Comparison of ENCODE assay signal across 11 mouse cellular contexts in the genomic region with DNA sequence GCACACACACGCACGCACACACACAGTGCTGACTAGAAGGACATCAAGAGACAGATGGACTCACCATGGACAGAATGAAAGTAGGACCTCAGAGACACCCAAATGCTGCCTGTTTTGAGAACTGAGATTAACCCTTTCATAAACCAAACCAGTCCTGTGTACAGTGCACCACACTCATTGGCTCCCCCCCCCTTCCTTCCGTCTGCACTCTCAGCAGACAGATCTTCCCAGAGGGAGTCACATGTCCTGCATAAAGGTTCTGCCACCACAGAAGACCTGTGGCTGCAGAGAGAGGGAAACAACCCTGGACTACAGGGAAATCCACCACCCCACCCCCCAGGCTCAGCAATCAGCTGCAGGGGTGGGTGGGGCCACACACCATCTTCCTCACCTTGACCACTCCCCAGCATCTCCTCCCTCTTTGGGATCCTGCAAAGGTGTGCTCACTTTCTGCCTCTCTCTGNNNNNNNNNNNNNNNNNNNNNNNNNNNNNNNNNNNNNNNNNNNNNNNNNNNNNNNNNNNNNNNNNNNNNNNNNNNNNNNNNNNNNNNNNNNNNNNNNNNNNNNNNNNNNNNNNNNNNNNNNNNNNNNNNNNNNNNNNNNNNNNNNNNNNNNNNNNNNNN. TPM values are rescaled to one million over a fixed set of nuclear protein-coding genes. Genes with fewer than 3 reads are reported as not detected.
DNase-seq lines count a peak whose midpoint lies in the region; ATAC-seq and TF ChIP-seq lines count a peak whose summit lies in the region.
"Had no signal": no experiment of that assay in that cellular context is flagged by ENCODE, and none has a peak within 500 bp of the region (broad histone marks: within the 10 kb centered on the region; RNA-seq: fewer than 3 reads in every experiment).

No protein-coding gene starts in this region.

- peak overlapping the region; percentile 96 to 98 for H3K27ac ChIP-seq in heart, embryonic 14.5 days (replicated peaks in 1 of 2; ENCODE audit: control insufficient read depth in 1 of 2, insufficient read depth in 1 of 2, low read depth in 2 of 2, low read length in 2 of 2)
- H3K27ac ChIP-seq in midbrain, embryonic 11.5 days (ENCODE audit: low read depth, low read length): no peak overlapping the region
- H3K27ac ChIP-seq in midbrain, embryonic 15.5 days: no peak overlapping the region
- H3K27ac ChIP-seq in intestine, postnatal 0 days (ENCODE audit: low read depth, low read length): peak overlapping the region; percentile 67; the same call in 1 of the 2 replicates
- H3K27ac ChIP-seq in stomach, postnatal 0 days (replicated peaks): peak overlapping the region; percentile 85; the same call in 1 of the 2 replicates
- H3K27ac ChIP-seq: liver, embryonic 14.5 days had no signal

- no peaks in the 10 kb centered on the region for H3K27me3 ChIP-seq in heart, embryonic 14.5 days (ENCODE audit: control insufficient read depth, insufficient read depth, low read length)
- no peaks in the 10 kb centered on the region for H3K27me3 ChIP-seq in midbrain, embryonic 11.5 days (ENCODE audit: control insufficient read depth, insufficient read depth, low read length)
- H3K27me3 ChIP-seq in midbrain, embryonic 15.5 days (replicated peaks): no peaks in the 10 kb centered on the region
- no peaks in the 10 kb centered on the region for H3K27me3 ChIP-seq in intestine, postnatal 0 days (replicated peaks; ENCODE audit: control insufficient read depth, insufficient read depth, low read length)
- no peaks in the 10 kb centered on the region for H3K27me3 ChIP-seq in stomach, postnatal 0 days (ENCODE audit: control insufficient read depth, insufficient read depth, low read length)
- H3K27me3 ChIP-seq: hindbrain, embryonic 15.5 days had no signal

- peaks cover 68 to 95% of the 10 kb centered on the region in 2 experiments for H3K4me1 ChIP-seq in heart, embryonic 14.5 days (ENCODE audit: control insufficient read depth in 2 of 2, insufficient read depth in 2 of 2, low read length in 2 of 2)
- H3K4me1 ChIP-seq in midbrain, embryonic 11.5 days (ENCODE audit: control insufficient read depth, insufficient read depth, low read length): peaks cover 5% of the 10 kb centered on the region
- peaks cover 8% of the 10 kb centered on the region; the same call in 1 of the 2 replicates for H3K4me1 ChIP-seq in midbrain, embryonic 15.5 days
- H3K4me1 ChIP-seq in intestine, postnatal 0 days (replicated peaks; ENCODE audit: control insufficient read depth, insufficient read depth, low read length): peaks cover 6% of the 10 kb centered on the region; the same call in 1 of the 2 replicates
- peaks cover 15% of the 10 kb centered on the region for H3K4me1 ChIP-seq in stomach, postnatal 0 days (replicated peaks; ENCODE audit: control insufficient read depth, insufficient read depth)

- H3K9me3 ChIP-seq in heart, embryonic 14.5 days (ENCODE audit: control insufficient read depth, low read length): no peaks in the 10 kb centered on the region
- H3K9me3 ChIP-seq in midbrain, embryonic 11.5 days (ENCODE audit: control insufficient read depth, low read length): no peaks in the 10 kb centered on the region
- H3K9me3 ChIP-seq in midbrain, embryonic 15.5 days: no peaks in the 10 kb centered on the region
- no peaks in the 10 kb centered on the region for H3K9me3 ChIP-seq in intestine, postnatal 0 days (ENCODE audit: control insufficient read depth)
- no peaks in the 10 kb centered on the region for H3K9me3 ChIP-seq in stomach, postnatal 0 days (ENCODE audit: control insufficient read depth, low read length)
- H3K9me3 ChIP-seq: hindbrain, embryonic 15.5 days had no signal

- ATAC-seq in heart, embryonic 14.5 days (ENCODE audit: insufficient number of reproducible peaks, insufficient read depth, low FRiP score, low read depth): 0 out of 2 replicates have a peak, but pooled peaks have one; percentile 1
- no peak for ATAC-seq in midbrain, embryonic 11.5 days (ENCODE audit: low FRiP score)
- no peak for ATAC-seq in midbrain, embryonic 15.5 days (replicated peaks)
- no peak for ATAC-seq in intestine, postnatal 0 days
- no peak for ATAC-seq in stomach, postnatal 0 days (ENCODE audit: low FRiP score, low TSS enrichment)

- peak overlapping the region; percentile 66 for H3K9ac ChIP-seq in heart, embryonic 14.5 days (ENCODE audit: low read length)
- no peak overlapping the region for H3K9ac ChIP-seq in midbrain, embryonic 11.5 days (ENCODE audit: low read length)
- H3K9ac ChIP-seq in midbrain, embryonic 15.5 days: no peak overlapping the region
- 0 out of 2 replicates have a peak overlapping the region, but pooled peaks have one; percentile 26 for H3K9ac ChIP-seq in intestine, postnatal 0 days (ENCODE audit: low read depth, low read length)
- no peak overlapping the region for H3K9ac ChIP-seq in stomach, postnatal 0 days (ENCODE audit: low read length)
- H3K9ac ChIP-seq: hindbrain, embryonic 15.5 days; liver, embryonic 14.5 days had no signal

- no peak for TF ChIP-seq EP300 in stomach, postnatal 0 days (optimal IDR thresholded peaks at IDR 0.05)

- no peak for DNase-seq in heart, postnatal 14 days
- DNase-seq in midbrain, embryonic 11.5 days (ENCODE audit: low spot score, missing footprints): peak; percentile 72
- DNase-seq in stomach, postnatal 0 days (ENCODE audit: low spot score): no peak
- no peak for DNase-seq in frontal cortex, postnatal 25 days (ENCODE audit: low spot score in 2 of 2)
- DNase-seq in natural killer cell, adult 2 months (ENCODE audit: low spot score in 2 of 2): no peak
- DNase-seq: thymus, postnatal 4 days had no signal

- H3K36me3 ChIP-seq in heart, embryonic 14.5 days (ENCODE audit: control insufficient read depth, insufficient read depth, low read length): peaks cover 28% of the 10 kb centered on the region
- H3K36me3 ChIP-seq in midbrain, embryonic 11.5 days (ENCODE audit: control insufficient read depth, insufficient read depth, low read length): no peaks in the 10 kb centered on the region
- H3K36me3 ChIP-seq in midbrain, embryonic 15.5 days (replicated peaks): no peaks in the 10 kb centered on the region
- H3K36me3 ChIP-seq in intestine, postnatal 0 days (ENCODE audit: control insufficient read depth, insufficient read depth): 0 out of 2 replicates have a peak, but pooled peaks cover 11% of the 10 kb centered on the region
- no peaks in the 10 kb centered on the region for H3K36me3 ChIP-seq in stomach, postnatal 0 days (ENCODE audit: control insufficient read depth, insufficient read depth, low read length)
- H3K36me3 ChIP-seq: hindbrain, embryonic 15.5 days had no signal

- WGBS in heart, embryonic 14.5 days: 69% methylated on average over 3 of the region's 3 CpGs
- 92% methylated on average over 3 of the region's 3 CpGs for WGBS in midbrain, embryonic 11.5 days
- 90% methylated on average over 3 of the region's 3 CpGs for WGBS in midbrain, embryonic 15.5 days
- WGBS in intestine, postnatal 0 days: 77% methylated on average over 3 of the region's 3 CpGs
- WGBS in stomach, postnatal 0 days: 82% methylated on average over 3 of the region's 3 CpGs

- H3K4me2 ChIP-seq in heart, embryonic 14.5 days (ENCODE audit: low read length): peak overlapping the region; percentile 60
- H3K4me2 ChIP-seq in midbrain, embryonic 11.5 days: no peak overlapping the region
- no peak overlapping the region for H3K4me2 ChIP-seq in midbrain, embryonic 15.5 days
- H3K4me2 ChIP-seq in intestine, postnatal 0 days (replicated peaks; ENCODE audit: low read depth): 0 out of 2 replicates have a peak overlapping the region, but pooled peaks have one; percentile 32
- H3K4me2 ChIP-seq in stomach, postnatal 0 days (replicated peaks; ENCODE audit: low read depth): no peak overlapping the region
- H3K4me2 ChIP-seq: hindbrain, embryonic 15.5 days had no signal

- no peak overlapping the region for H3K4me3 ChIP-seq in heart, embryonic 14.5 days (ENCODE audit: control insufficient read depth in 1 of 2, insufficient read depth in 1 of 2, low read depth in 1 of 2, low read length in 2 of 2)
- no peak overlapping the region for H3K4me3 ChIP-seq in midbrain, embryonic 11.5 days (ENCODE audit: low read depth, low read length)
- H3K4me3 ChIP-seq in midbrain, embryonic 15.5 days: no peak overlapping the region
- H3K4me3 ChIP-seq in intestine, postnatal 0 days (ENCODE audit: low read depth, low read length): no peak overlapping the region
- H3K4me3 ChIP-seq in stomach, postnatal 0 days (ENCODE audit: low read depth, low read length): no peak overlapping the region
- H3K4me3 ChIP-seq: hindbrain, embryonic 15.5 days had no signal

- TF ChIP-seq CTCF in intestine, postnatal 0 days (IDR thresholded peaks at IDR 0.05; ENCODE audit: low read depth): no peak
- no peak for TF ChIP-seq CTCF in stomach, postnatal 0 days (IDR thresholded peaks at IDR 0.05; ENCODE audit: low read depth)

- intact Hi-C loops in heart, postnatal 14 days (cut with DNase I): no loop called here

RNA-seq across cellular contexts. Expression of gene Creb3l2, which starts 12.0 kb away (rescaled TPM):
- polyA plus RNA-seq in heart, embryonic 14.5 days (2014; fragmentation: Nextera tagmentation; extraction: Ambion mirVana): 36.8 and 39.9 TPM in 2 replicates
- total RNA-seq in heart, postnatal 14 days (2021): 10 to 100 TPM; 27.4 to 29.5 TPM
- polyA plus RNA-seq in midbrain, embryonic 11.5 days (2014; fragmentation: Nextera tagmentation; extraction: Ambion mirVana): 4.9 and 5.5 TPM in 2 replicates
- polyA plus RNA-seq in midbrain, embryonic 15.5 days (2015; fragmentation: Nextera tagmentation; extraction: Ambion mirVana): 3.2 and 3.3 TPM in 2 replicates
- polyA plus RNA-seq in intestine, postnatal 0 days (2015; fragmentation: Nextera tagmentation; extraction: Ambion mirVana): 9.9 and 10.0 TPM in 2 replicates
- polyA plus RNA-seq in stomach, postnatal 0 days (2015; fragmentation: Nextera tagmentation; extraction: Ambion mirVana): 8.3 and 8.5 TPM in 2 replicates

Comparison
In these comparisons a context has a peak if more than half of its experiments do, and no peak if none do; other contexts are left out.
1. H3K27ac ChIP-seq: peak in heart, embryonic 14.5 days (2 of 2), intestine, postnatal 0 days (single experiment) and stomach, postnatal 0 days (single experiment); none in midbrain, embryonic 11.5 days (single experiment) and midbrain, embryonic 15.5 days (single experiment).
2. H3K4me2 ChIP-seq: peak in heart, embryonic 14.5 days (single experiment) and intestine, postnatal 0 days (single experiment); none in midbrain, embryonic 11.5 days (single experiment), midbrain, embryonic 15.5 days (single experiment) and stomach, postnatal 0 days (single experiment).
3. H3K9ac ChIP-seq: peak in heart, embryonic 14.5 days (single experiment) and intestine, postnatal 0 days (single experiment); none in midbrain, embryonic 11.5 days (single experiment), midbrain, embryonic 15.5 days (single experiment) and stomach, postnatal 0 days (single experiment).